ENCODE assay signal across 16 mouse cellular contexts in genomic region chr3:90209908-90210566, GRCm38 (mm10). TPM values are rescaled to one million over a fixed set of nuclear protein-coding genes. Genes with fewer than 3 reads are reported as not detected.
"Had no signal": no experiment of that assay in that cellular context is flagged by ENCODE, and none has a peak within 500 bp of the region (broad histone marks: within the 10 kb centered on the region; RNA-seq: fewer than 3 reads in every experiment).

No protein-coding gene starts in this region.

- H3K27ac ChIP-seq: layer of hippocampus, adult 2 months; limb, embryonic 13.5 days; neural tube, embryonic 13.5 days; stomach, embryonic 15.5 days had no signal

- H3K27me3 ChIP-seq: limb, embryonic 13.5 days; neural tube, embryonic 13.5 days; stomach, embryonic 15.5 days had no signal

- H3K9ac ChIP-seq: limb, embryonic 13.5 days; neural tube, embryonic 13.5 days; stomach, embryonic 15.5 days had no signal

- H3K9me3 ChIP-seq: limb, embryonic 13.5 days; neural tube, embryonic 13.5 days; stomach, embryonic 15.5 days had no signal

- DNase-seq: kidney, postnatal 10 days; kidney, postnatal 4 days; lung, adult 18-20 months; midbrain, embryonic 14.5 days; retina, postnatal 1 day; right cerebral cortex, postnatal 4 days; spleen, adult 18-20 months; thymus, adult 2 months; thymus, postnatal 36 days had no signal

- H3K4me2 ChIP-seq: limb, embryonic 13.5 days; neural tube, embryonic 13.5 days; stomach, embryonic 15.5 days had no signal

- H3K4me3 ChIP-seq: layer of hippocampus, adult 2 months; limb, embryonic 13.5 days; neural tube, embryonic 13.5 days had no signal

RNA-seq across cellular contexts. Expression of gene Rab13, which starts 3.5 kb away (rescaled TPM):
- total RNA-seq: monocyte, adult 5-6 weeks had no signal

RNA-seq across cellular contexts. Expression of gene Creb3l4, which starts 33.3 kb away (rescaled TPM):
- total RNA-seq: layer of hippocampus, adult 2 months; layer of hippocampus, postnatal 10 days; left cerebral cortex, postnatal 36 days; monocyte, adult 5-6 weeks had no signal
